Mouse (Mus musculus): ENCODE measurements around the gene Tmem132e.

- TF ChIP-seq CTCF (IDR thresholded peaks at IDR 0.05; ENCODE audit: low read depth): no peak
- TF ChIP-seq EP300 (IDR thresholded peaks at IDR 0.05; ENCODE audit: low read depth): no peak
Observed at GRCm38 (mm10) chr11:82370151-82370550, 18.5 kb upstream of the Tmem132e start.

All from heart, postnatal 0 days (tissue).